Mouse (Mus musculus) liver, embryonic 14.5 days (tissue): ENCODE measurements around the gene Gm3625.

Experiments used
- CTCF ChIP-seq: IDR thresholded peaks from 2 replicates; pipeline ENCODE4 v1.5.1; 2016; ENCODE audit warnings: antibody characterized with exemption, low read depth, control low read depth
- EP300 ChIP-seq: IDR thresholded peaks from 2 replicates; pipeline ENCODE4 v1.6.1; 2016; ENCODE audit warnings: antibody characterized with exemption, low read depth

DNA sequence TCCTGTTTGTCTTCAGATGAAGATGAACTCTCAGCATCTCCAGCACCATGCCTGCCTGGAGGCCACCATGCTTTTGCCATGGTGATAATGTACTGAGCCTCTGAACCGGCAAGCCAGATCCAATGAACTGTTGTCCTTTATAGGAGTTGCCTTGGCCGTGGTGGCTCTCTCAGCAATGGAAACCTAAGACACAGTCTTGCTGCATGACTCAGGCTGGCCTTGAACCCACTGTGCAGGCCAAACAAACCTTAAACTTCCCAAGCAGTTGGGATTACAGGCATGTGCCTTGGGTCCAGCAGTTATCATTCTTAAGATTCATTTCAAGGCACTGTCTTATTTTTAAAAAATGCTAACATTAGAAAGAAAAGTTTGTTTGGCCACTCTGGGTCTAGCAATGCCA is 4.9 kb downstream of the Gm3625 start:
- no peak for TF ChIP-seq EP300
- TF ChIP-seq CTCF = no peak
